8 mouse cellular contexts compared by ENCODE assay signal in genomic region chr17:65558217-65558616, GRCm38 (mm10). TPM values are rescaled to one million over a fixed set of nuclear protein-coding genes. Genes with fewer than 3 reads are reported as not detected.
A peak's percentile ranks its signal among the peaks of the same experiment; 100 is the strongest.
DNase-seq lines count a peak whose midpoint lies in the region; ATAC-seq and TF ChIP-seq lines count a peak whose summit lies in the region.

No protein-coding gene starts in this region.

- H3K9ac ChIP-seq in forebrain, embryonic 11.5 days (ENCODE audit: low read length): no peak overlapping the region
- H3K9ac ChIP-seq in heart, postnatal 0 days (replicated peaks; ENCODE audit: low read depth, low read length): no peak overlapping the region
- no peak overlapping the region for H3K9ac ChIP-seq in stomach, postnatal 0 days (ENCODE audit: low read length)

- H3K4me2 ChIP-seq in forebrain, embryonic 11.5 days (ENCODE audit: low read depth, low read length, severe bottlenecking): peak overlapping the region; percentile 27; the same call in 1 of the 2 replicates
- peak overlapping the region; percentile 21; the same call in 1 of the 2 replicates for H3K4me2 ChIP-seq in heart, postnatal 0 days (ENCODE audit: low read depth, low read length)
- H3K4me2 ChIP-seq in stomach, postnatal 0 days (replicated peaks; ENCODE audit: low read depth): no peak overlapping the region

- no peaks in the 10 kb centered on the region for H3K4me1 ChIP-seq in forebrain, embryonic 11.5 days (replicated peaks; ENCODE audit: control insufficient read depth, insufficient read depth, low read length)
- H3K4me1 ChIP-seq in heart, postnatal 0 days (ENCODE audit: control insufficient read depth, insufficient read depth): 0 out of 2 replicates have a peak, but pooled peaks cover 7% of the 10 kb centered on the region
- no peaks in the 10 kb centered on the region for H3K4me1 ChIP-seq in stomach, postnatal 0 days (replicated peaks; ENCODE audit: control insufficient read depth, insufficient read depth)

- TF ChIP-seq CTCF in heart, postnatal 0 days (IDR thresholded peaks at IDR 0.05; ENCODE audit: low read depth): peak; percentile 66
- peak; percentile 79 for TF ChIP-seq CTCF in stomach, postnatal 0 days (IDR thresholded peaks at IDR 0.05; ENCODE audit: low read depth)

- peak; percentile 43 for DNase-seq in right cerebral cortex, adult 18-20 months
- no peak for DNase-seq in right cerebral cortex, postnatal 36 days (ENCODE audit: low spot score in 2 of 2)
- DNase-seq in c-Kit-positive CD71-positive TER-119-negative erythroid progenitor cells, embryonic 14.5 days (ENCODE audit: low read depth): peak; percentile 71
- DNase-seq in forebrain, embryonic 11.5 days (ENCODE audit: low spot score): peak; percentile 70
- peak; percentile 62 for DNase-seq in heart, postnatal 0 days (ENCODE audit: low spot score)
- DNase-seq in large intestine, adult 2 months (ENCODE audit: low read depth, low spot score): peak; percentile 64
- DNase-seq in stomach, postnatal 0 days (ENCODE audit: low spot score): peak; percentile 69

- TF ChIP-seq EP300 in heart, postnatal 0 days (IDR thresholded peaks at IDR 0.05; ENCODE audit: low read depth): no peak
- TF ChIP-seq EP300 in stomach, postnatal 0 days (optimal IDR thresholded peaks at IDR 0.05): no peak

- H3K36me3 ChIP-seq in forebrain, embryonic 11.5 days (ENCODE audit: control insufficient read depth, insufficient read depth, low read length): no peaks in the 10 kb centered on the region
- H3K36me3 ChIP-seq in heart, postnatal 0 days (replicated peaks; ENCODE audit: control insufficient read depth, insufficient read depth, low read length): no peaks in the 10 kb centered on the region
- H3K36me3 ChIP-seq in stomach, postnatal 0 days (ENCODE audit: control insufficient read depth, insufficient read depth, low read length): no peaks in the 10 kb centered on the region

- no peaks in the 10 kb centered on the region for H3K9me3 ChIP-seq in forebrain, embryonic 11.5 days (ENCODE audit: control insufficient read depth, low read length)
- no peaks in the 10 kb centered on the region for H3K9me3 ChIP-seq in heart, postnatal 0 days (replicated peaks; ENCODE audit: control insufficient read depth, low read length)
- H3K9me3 ChIP-seq in stomach, postnatal 0 days (ENCODE audit: control insufficient read depth, low read length): no peaks in the 10 kb centered on the region

- peak; percentile 61 for ATAC-seq in forebrain, embryonic 11.5 days (replicated peaks; ENCODE audit: low FRiP score)
- peak; percentile 62 for ATAC-seq in heart, postnatal 0 days (ENCODE audit: insufficient read depth, low read depth)
- peak; percentile 42 for ATAC-seq in megakaryocyte progenitor cell, adult 5-6 weeks (replicated peaks; ENCODE audit: poor library complexity)
- ATAC-seq in stomach, postnatal 0 days (ENCODE audit: low FRiP score, low TSS enrichment): no peak; the same call in none of the 2 replicates

- 46% methylated on average over 9 of the region's 9 CpGs for WGBS in forebrain, embryonic 11.5 days
- 45% methylated on average over 9 of the region's 9 CpGs for WGBS in heart, postnatal 0 days
- WGBS in large intestine, adult 2 months: 36% methylated on average over 9 of the region's 9 CpGs
- WGBS in stomach, postnatal 0 days: 42% methylated on average over 9 of the region's 9 CpGs

- no peaks in the 10 kb centered on the region for H3K27me3 ChIP-seq in forebrain, embryonic 11.5 days (ENCODE audit: control insufficient read depth, insufficient read depth, low read length)
- no peaks in the 10 kb centered on the region for H3K27me3 ChIP-seq in heart, postnatal 0 days (ENCODE audit: control insufficient read depth, insufficient read depth, low read length)
- no peaks in the 10 kb centered on the region for H3K27me3 ChIP-seq in stomach, postnatal 0 days (ENCODE audit: control insufficient read depth, insufficient read depth, low read length)

- no peak overlapping the region for H3K4me3 ChIP-seq in forebrain, embryonic 11.5 days (ENCODE audit: low read depth, low read length)
- no peak overlapping the region for H3K4me3 ChIP-seq in heart, postnatal 0 days (ENCODE audit: low read depth, low read length)
- H3K4me3 ChIP-seq in stomach, postnatal 0 days (ENCODE audit: low read depth, low read length): no peak overlapping the region

- H3K27ac ChIP-seq in forebrain, embryonic 11.5 days (ENCODE audit: low read depth, low read length): no peak overlapping the region
- H3K27ac ChIP-seq in heart, postnatal 0 days (ENCODE audit: low read depth): no peak overlapping the region
- H3K27ac ChIP-seq in stomach, postnatal 0 days (replicated peaks): no peak overlapping the region

RNA-seq across cellular contexts. Expression of gene Tmem232, which starts 17.6 kb away (rescaled TPM):
- polyA plus RNA-seq in forebrain, embryonic 11.5 days (2014; fragmentation: Nextera tagmentation; extraction: Ambion mirVana): 0.12 TPM in 1 of 2 replicates, not detected in the other
- total RNA-seq in heart, postnatal 0 days (2014; rRNA removed; ENCODE audit: low replicate concordance): not detected in 2 replicates
- 0.18 and 0.23 TPM in 2 replicates for polyA plus RNA-seq in heart, postnatal 0 days (2015; fragmentation: Nextera tagmentation; extraction: Ambion mirVana)
- polyA plus RNA-seq in large intestine, adult 2 months (2012; rRNA removed): not detected in 2 replicates
- total RNA-seq in megakaryocyte progenitor cell, adult 5-6 weeks (2015): not detected in 2 replicates
- not detected in 2 replicates for total RNA-seq in megakaryocyte progenitor cell, adult 5-6 weeks (2017)
- 0.08 TPM in 1 of 2 replicates, not detected in the other for polyA plus RNA-seq in stomach, postnatal 0 days (2015; fragmentation: Nextera tagmentation; extraction: Ambion mirVana)

RNA-seq across cellular contexts. Expression of gene Vapa, which starts 55.1 kb away (rescaled TPM):
- 213 and 224 TPM in 2 replicates for polyA plus RNA-seq in forebrain, embryonic 11.5 days (2014; fragmentation: Nextera tagmentation; extraction: Ambion mirVana)
- total RNA-seq in heart, postnatal 0 days (2014; rRNA removed; ENCODE audit: low replicate concordance): 49.8 and 79.9 TPM in 2 replicates
- polyA plus RNA-seq in heart, postnatal 0 days (2015; fragmentation: Nextera tagmentation; extraction: Ambion mirVana): 139 and 144 TPM in 2 replicates
- 23.5 and 32.6 TPM in 2 replicates for polyA plus RNA-seq in large intestine, adult 2 months (2012; rRNA removed)
- total RNA-seq in megakaryocyte progenitor cell, adult 5-6 weeks (2015): 195 and 214 TPM in 2 replicates
- total RNA-seq in megakaryocyte progenitor cell, adult 5-6 weeks (2017): 141 and 147 TPM in 2 replicates
- polyA plus RNA-seq in stomach, postnatal 0 days (2015; fragmentation: Nextera tagmentation; extraction: Ambion mirVana): 203 and 210 TPM in 2 replicates

Comparison
In these comparisons a context has a peak if more than half of its experiments do, and no peak if none do; other contexts are left out.
1. DNase-seq: peak in right cerebral cortex, adult 18-20 months (single experiment), c-Kit-positive CD71-positive TER-119-negative erythroid progenitor cells, embryonic 14.5 days (single experiment), forebrain, embryonic 11.5 days (single experiment), heart, postnatal 0 days (single experiment), large intestine, adult 2 months (single experiment) and stomach, postnatal 0 days (single experiment); none in right cerebral cortex, postnatal 36 days (0 of 2).